Mouse (Mus musculus): Measurements from ENCODE around the gene Gm43518. TPM values are rescaled to one million over a fixed set of nuclear protein-coding genes. Genes with fewer than 3 reads are reported as not detected.

Gene Gm43518
- total and polyA plus RNA-seq, 3 experiments, result 0.47 TPM; not detected in 2

DNA sequence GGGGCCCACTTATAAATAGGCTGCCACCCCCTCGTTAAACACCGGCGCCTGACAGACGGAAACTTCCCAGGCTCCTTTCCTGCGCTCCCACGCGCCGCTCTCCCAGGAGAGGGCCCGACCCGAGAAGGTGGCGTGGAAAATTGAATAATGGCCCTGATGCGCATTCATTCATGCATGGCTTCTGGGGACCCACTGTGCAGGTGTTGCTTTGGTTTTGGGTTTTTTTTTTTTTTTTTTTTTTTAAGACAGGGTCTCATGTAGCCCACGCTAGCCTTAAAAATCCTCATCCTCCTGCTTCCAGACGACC lies 46.9 kb downstream of the Gm43518 start:
- Histone ChIP-seq H3K4me3 (peak overlapping the region; percentile 87), H3K9ac (ENCODE audit: low read depth, low read length) (peak overlapping the region; percentile 79), H3K4me1 (ENCODE audit: control insufficient read depth, insufficient read depth, low read length) (peaks cover 4% of the 10 kb centered on the region), H3K27me3 (ENCODE audit: control insufficient read depth, insufficient read depth, low read length) (no peaks in the 10 kb centered on the region), H3K36me3 (ENCODE audit: control insufficient read depth, insufficient read depth, low read length) (no peaks in the 10 kb centered on the region; the same call in 1 of the 2 replicates), H3K79me2 (replicated peaks; ENCODE audit: control insufficient read depth, insufficient read depth, low read length) (no peaks in the 10 kb centered on the region), H3K27ac (peak overlapping the region; percentile 88)
- no peak for TF ChIP-seq POLR2A (IDR thresholded peaks at IDR 0.05; ENCODE audit: insufficient read depth, low read depth, low read length)
- TF ChIP-seq CTCF (IDR thresholded peaks at IDR 0.05), result no peak
- no peak for TF ChIP-seq EP300 (IDR thresholded peaks at IDR 0.05; ENCODE audit: insufficient read depth, low read depth, low read length)
- peak in 1 of 2 experiments; percentile 62 for DNase-seq
- WGBS, result 3% methylated on average over 14 of the region's 14 CpGs
- intact Hi-C loops (cut with DNase I), result no loop called here

DNA sequence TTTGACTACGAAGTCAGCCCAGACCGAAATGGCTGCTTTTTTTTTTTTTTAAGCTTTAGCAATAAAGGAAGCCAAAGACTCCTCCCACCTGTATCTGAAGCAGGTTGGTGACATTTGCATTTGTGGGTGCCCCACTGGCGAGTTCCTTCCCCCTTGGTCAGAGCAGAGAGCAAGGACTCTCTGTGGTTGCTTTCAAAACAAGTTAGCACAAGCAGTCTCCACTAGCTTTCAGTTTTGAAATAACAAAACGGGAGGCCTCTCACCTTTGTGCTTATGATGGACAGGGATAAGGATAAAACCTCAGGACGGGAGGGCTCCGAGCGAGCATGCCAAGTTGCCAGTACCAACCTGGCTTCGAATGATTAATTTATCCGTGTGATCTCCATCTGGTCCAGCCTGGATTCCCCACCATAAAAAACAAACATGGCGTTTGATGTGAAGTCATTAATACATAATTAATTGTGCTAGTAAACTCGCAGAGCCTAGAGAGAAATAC lies 47.4 kb downstream of the Gm43518 start:
- Histone ChIP-seq H3K4me1 (ENCODE audit: control insufficient read depth, insufficient read depth, low read length) (peaks cover 9% of the 10 kb centered on the region), H3K4me3 (peak overlapping the region; percentile 87), H3K27ac (peak overlapping the region; percentile 13), H3K36me3 (ENCODE audit: control insufficient read depth, insufficient read depth, low read length) (no peaks in the 10 kb centered on the region; the same call in 1 of the 2 replicates), H3K79me2 (replicated peaks; ENCODE audit: control insufficient read depth, insufficient read depth, low read length) (no peaks in the 10 kb centered on the region), H3K9ac (ENCODE audit: low read depth, low read length) (no peak overlapping the region), H3K27me3 (ENCODE audit: control insufficient read depth, insufficient read depth, low read length) (no peaks in the 10 kb centered on the region)
- TF ChIP-seq CTCF (IDR thresholded peaks at IDR 0.05) (no peak), EP300 (IDR thresholded peaks at IDR 0.05; ENCODE audit: insufficient read depth, low read depth, low read length) (no peak), POLR2A (IDR thresholded peaks at IDR 0.05; ENCODE audit: insufficient read depth, low read depth, low read length) (no peak)
- intact Hi-C loops (cut with DNase I), result no loop called here
- no peak for DNase-seq
- 57% methylated on average over 11 of the region's 11 CpGs for WGBS

DNA sequence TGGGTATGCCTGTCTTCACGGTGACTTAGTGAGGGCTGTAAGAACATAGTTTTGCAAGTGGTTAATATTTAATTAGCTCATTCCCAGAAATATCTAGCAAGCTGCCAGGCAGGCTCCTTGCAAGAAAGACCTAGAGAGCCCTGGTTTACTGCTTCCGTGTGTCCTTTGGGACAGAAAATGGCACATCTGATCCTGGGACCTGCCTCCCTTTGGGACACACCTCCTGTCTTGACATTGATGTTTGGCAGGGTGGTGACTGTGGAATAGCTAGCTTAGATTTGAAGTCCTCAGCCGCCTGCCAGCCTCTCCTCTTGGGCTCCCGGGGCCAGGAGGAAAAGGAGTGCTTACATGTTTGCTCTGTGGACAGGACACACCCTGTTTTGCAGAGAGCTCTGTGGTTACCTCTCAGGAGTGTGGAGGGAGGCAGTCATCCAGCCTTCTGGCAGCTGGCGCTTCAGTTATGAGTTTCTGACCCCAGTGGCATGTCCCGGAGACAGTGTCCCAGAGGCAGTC lies 48.5 kb downstream of the Gm43518 start:
- Histone ChIP-seq H3K4me3 (peak overlapping the region; percentile 2; the same call in 1 of the 2 replicates), H3K4me1 (ENCODE audit: control insufficient read depth, insufficient read depth, low read length) (peaks cover 16% of the 10 kb centered on the region), H3K27me3 (ENCODE audit: control insufficient read depth, insufficient read depth, low read length) (no peaks in the 10 kb centered on the region), H3K27ac (peak overlapping the region; percentile 33), H3K9ac (ENCODE audit: low read depth, low read length) (peak overlapping the region; percentile 2; the same call in 1 of the 2 replicates), H3K36me3 (ENCODE audit: control insufficient read depth, insufficient read depth, low read length) (no peaks in the 10 kb centered on the region; the same call in 1 of the 2 replicates), H3K79me2 (replicated peaks; ENCODE audit: control insufficient read depth, insufficient read depth, low read length) (no peaks in the 10 kb centered on the region)
- TF ChIP-seq CTCF (IDR thresholded peaks at IDR 0.05) (no peak), EP300 (IDR thresholded peaks at IDR 0.05; ENCODE audit: insufficient read depth, low read depth, low read length) (no peak), POLR2A (IDR thresholded peaks at IDR 0.05; ENCODE audit: insufficient read depth, low read depth, low read length) (no peak)
- intact Hi-C loops (cut with DNase I), result loop anchor here (2.0 kb wide), 1 partner anchor 15 kb away; no protein-coding TSS in a partner anchor
- peak in 1 of 2 experiments; percentile 27 for DNase-seq
- WGBS, result 45% methylated on average over 6 of the region's 6 CpGs

DNA sequence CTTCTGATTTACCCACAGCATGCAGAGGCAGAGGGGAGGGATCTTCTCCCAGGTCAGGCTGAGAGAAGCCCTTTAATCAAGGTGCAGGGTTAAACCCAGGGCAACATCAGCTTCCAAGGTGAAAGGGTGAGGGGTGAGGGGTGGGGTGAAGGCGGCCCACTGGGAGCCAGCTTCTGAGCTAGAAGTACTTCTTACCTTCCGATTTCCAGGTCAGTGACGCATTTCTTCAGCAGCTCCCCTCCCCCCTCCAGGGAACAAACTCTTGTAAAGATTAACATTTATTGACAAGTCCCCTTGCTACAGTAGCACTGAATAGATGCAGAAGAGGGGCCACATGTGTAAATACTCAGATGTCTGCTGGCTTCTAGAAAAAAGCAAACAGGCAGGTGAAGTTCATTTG lies 50.0 kb downstream of the Gm43518 start:
- H3K27ac ChIP-seq, result no peak overlapping the region
- no peaks in the 10 kb centered on the region for H3K27me3 ChIP-seq (ENCODE audit: control insufficient read depth, insufficient read depth, low read length)
- no peak overlapping the region for H3K4me3 ChIP-seq
- H3K36me3 ChIP-seq (ENCODE audit: control insufficient read depth, insufficient read depth, low read length), result no peaks in the 10 kb centered on the region; the same call in 1 of the 2 replicates
- 90% methylated on average over 3 of the region's 3 CpGs for WGBS
- intact Hi-C loops (cut with DNase I), result loop anchor here (2.0 kb wide), 1 partner anchor 14 kb away; no protein-coding TSS in a partner anchor
- DNase-seq, result no peak
- H3K9ac ChIP-seq (ENCODE audit: low read depth, low read length), result no peak overlapping the region
- TF ChIP-seq POLR2A (IDR thresholded peaks at IDR 0.05; ENCODE audit: insufficient read depth, low read depth, low read length) (no peak), EP300 (IDR thresholded peaks at IDR 0.05; ENCODE audit: insufficient read depth, low read depth, low read length) (no peak), CTCF (IDR thresholded peaks at IDR 0.05) (no peak)
- peaks cover 20% of the 10 kb centered on the region for H3K4me1 ChIP-seq (ENCODE audit: control insufficient read depth, insufficient read depth, low read length)
- H3K79me2 ChIP-seq (replicated peaks; ENCODE audit: control insufficient read depth, insufficient read depth, low read length), result no peaks in the 10 kb centered on the region

DNA sequence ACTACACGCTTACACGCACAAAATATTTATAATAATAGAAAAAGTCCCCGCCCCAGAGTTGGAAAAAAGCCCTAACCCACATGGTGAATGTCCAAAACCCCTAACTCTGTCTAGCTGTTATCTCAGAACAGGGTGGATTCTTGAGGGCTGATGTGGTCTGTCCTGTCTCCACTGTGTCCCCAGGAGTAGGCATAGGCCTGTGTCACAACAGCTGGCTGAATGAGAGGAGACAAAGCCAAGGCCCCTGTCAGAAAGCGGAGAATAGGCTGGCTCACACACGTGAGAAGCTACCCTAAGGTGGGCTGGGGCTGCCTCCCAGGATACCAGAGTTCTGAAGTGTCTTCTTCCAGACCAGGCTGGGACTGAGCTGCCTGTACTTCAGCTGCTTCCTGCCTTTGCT lies 50.9 kb downstream of the Gm43518 start:
- Histone ChIP-seq H3K36me3 (ENCODE audit: control insufficient read depth, insufficient read depth, low read length) (no peaks in the 10 kb centered on the region; the same call in 1 of the 2 replicates), H3K27me3 (ENCODE audit: control insufficient read depth, insufficient read depth, low read length) (no peaks in the 10 kb centered on the region), H3K27ac (no peak overlapping the region; the same call in 1 of the 2 replicates), H3K9ac (ENCODE audit: low read depth, low read length) (no peak overlapping the region), H3K79me2 (replicated peaks; ENCODE audit: control insufficient read depth, insufficient read depth, low read length) (no peaks in the 10 kb centered on the region), H3K4me1 (ENCODE audit: control insufficient read depth, insufficient read depth, low read length) (peaks cover 20% of the 10 kb centered on the region), H3K4me3 (no peak overlapping the region)
- intact Hi-C loops (cut with DNase I), result no loop called here
- no peak for TF ChIP-seq POLR2A (IDR thresholded peaks at IDR 0.05; ENCODE audit: insufficient read depth, low read depth, low read length)
- no peak for TF ChIP-seq EP300 (IDR thresholded peaks at IDR 0.05; ENCODE audit: insufficient read depth, low read depth, low read length)
- TF ChIP-seq CTCF (IDR thresholded peaks at IDR 0.05), result no peak
- no peak for DNase-seq
- 63% methylated on average over 5 of the region's 5 CpGs for WGBS

DNA sequence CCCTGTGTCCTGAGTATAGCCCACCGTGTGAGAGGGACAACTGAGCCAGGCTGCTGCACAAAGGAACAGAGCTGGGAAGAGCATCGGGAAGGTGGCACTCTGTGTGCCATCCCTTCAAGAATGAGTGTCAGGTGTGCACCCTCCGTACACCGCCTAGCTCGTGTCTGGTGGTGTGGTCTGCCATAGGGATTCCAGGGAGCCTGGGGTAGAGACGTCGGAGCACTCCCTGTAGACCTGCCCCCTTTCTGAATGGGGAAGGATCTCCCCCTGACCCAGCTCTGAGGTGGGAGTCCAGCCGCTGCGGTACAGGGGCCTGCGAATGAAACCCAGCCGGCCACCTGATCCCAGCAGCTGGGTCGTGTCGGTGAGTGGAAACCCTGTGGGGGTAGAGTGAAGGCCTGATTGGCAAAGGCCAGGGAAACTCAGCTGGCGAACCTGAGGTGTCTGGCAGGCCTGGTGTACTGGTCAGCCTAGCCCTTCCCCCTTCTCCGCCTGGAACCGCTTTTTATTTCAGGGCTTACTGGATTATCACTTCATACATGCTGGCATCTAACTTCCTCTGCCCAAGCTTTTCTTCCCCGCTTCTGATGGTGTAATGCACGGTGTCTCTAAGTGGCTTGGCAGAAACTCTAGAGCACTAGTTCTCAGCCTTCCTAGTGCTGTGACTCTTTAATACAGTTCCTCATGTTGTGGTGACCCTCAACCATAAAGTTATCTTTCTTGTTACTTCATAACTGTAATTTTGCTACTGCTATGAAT lies 52.2 kb downstream of the Gm43518 start:
- Histone ChIP-seq H3K9ac (ENCODE audit: low read depth, low read length) (peak overlapping the region; percentile 38; the same call in 1 of the 2 replicates), H3K79me2 (replicated peaks; ENCODE audit: control insufficient read depth, insufficient read depth, low read length) (no peaks in the 10 kb centered on the region), H3K4me1 (ENCODE audit: control insufficient read depth, insufficient read depth, low read length) (peaks cover 21% of the 10 kb centered on the region), H3K27ac (peak overlapping the region; percentile 80), H3K36me3 (ENCODE audit: control insufficient read depth, insufficient read depth, low read length) (no peaks in the 10 kb centered on the region; the same call in 1 of the 2 replicates), H3K4me3 (no peak overlapping the region), H3K27me3 (ENCODE audit: control insufficient read depth, insufficient read depth, low read length) (no peaks in the 10 kb centered on the region)
- WGBS, result 60% methylated on average over 18 of the region's 18 CpGs
- TF ChIP-seq CTCF (IDR thresholded peaks at IDR 0.05) (no peak), EP300 (IDR thresholded peaks at IDR 0.05; ENCODE audit: insufficient read depth, low read depth, low read length) (no peak), POLR2A (IDR thresholded peaks at IDR 0.05; ENCODE audit: insufficient read depth, low read depth, low read length) (no peak)
- intact Hi-C loops (cut with DNase I), result no loop called here
- DNase-seq, result peak; percentile 39 to 43

All from heart, adult 2 months (tissue).